8 mouse cellular contexts compared by ENCODE assay signal in genomic region chr17:28485977-28486400, GRCm38 (mm10). TPM values are rescaled to one million over a fixed set of nuclear protein-coding genes. Genes with fewer than 3 reads are reported as not detected.
DNase-seq lines count a peak whose midpoint lies in the region; ATAC-seq and TF ChIP-seq lines count a peak whose summit lies in the region.

No protein-coding gene starts in this region.

- TF ChIP-seq CTCF in brain, embryonic 14.5 days (IDR thresholded peaks at IDR 0.05; ENCODE audit: borderline replicate concordance, extremely low read depth, insufficient read depth, insufficient read length): no peak

- peak overlapping the region; percentile 94 for H3K4me3 ChIP-seq in heart, embryonic 11.5 days (ENCODE audit: low read depth, low read length)
- H3K4me3 ChIP-seq in kidney, embryonic 15.5 days (replicated peaks): peak overlapping the region; percentile 90
- H3K4me3 ChIP-seq in limb, embryonic 15.5 days: peak overlapping the region; percentile 92

- no peaks in the 10 kb centered on the region for H3K36me3 ChIP-seq in heart, embryonic 11.5 days (ENCODE audit: control insufficient read depth, insufficient read depth, low read length)
- no peaks in the 10 kb centered on the region for H3K36me3 ChIP-seq in kidney, embryonic 15.5 days
- H3K36me3 ChIP-seq in limb, embryonic 15.5 days: no peaks in the 10 kb centered on the region

- H3K27me3 ChIP-seq in heart, embryonic 11.5 days (ENCODE audit: control insufficient read depth, insufficient read depth, low read length): no peaks in the 10 kb centered on the region
- no peaks in the 10 kb centered on the region for H3K27me3 ChIP-seq in kidney, embryonic 15.5 days
- H3K27me3 ChIP-seq in limb, embryonic 15.5 days: no peaks in the 10 kb centered on the region

- peak; percentile 95 for DNase-seq in CD4-positive helper T cell, adult 2 months (ENCODE audit: low read depth, low spot score)
- peak; percentile 98 for DNase-seq in brain, embryonic 14.5 days (ENCODE audit: low read depth)
- peak; percentile 96 to 97 for DNase-seq in monocyte, adult 2 months (ENCODE audit: low read depth in 1 of 2, low spot score in 2 of 2)
- DNase-seq in spleen, postnatal 14 days (ENCODE audit: low spot score in 2 of 2): peak; percentile 94 to 96

- H3K9ac ChIP-seq in heart, embryonic 11.5 days (ENCODE audit: low read depth, low read length): peak overlapping the region; percentile 85
- peak overlapping the region; percentile 79 for H3K9ac ChIP-seq in kidney, embryonic 15.5 days
- H3K9ac ChIP-seq in limb, embryonic 15.5 days: peak overlapping the region; percentile 73

- peak; percentile 97 for TF ChIP-seq POLR2A in brain, embryonic 14.5 days (IDR thresholded peaks at IDR 0.05; ENCODE audit: borderline replicate concordance, extremely low read depth, insufficient read depth, insufficient read length, poor library complexity, severe bottlenecking)

- no peaks in the 10 kb centered on the region for H3K9me3 ChIP-seq in heart, embryonic 11.5 days (replicated peaks; ENCODE audit: control insufficient read depth, low read length)
- H3K9me3 ChIP-seq in kidney, embryonic 15.5 days (replicated peaks): no peaks in the 10 kb centered on the region
- H3K9me3 ChIP-seq in limb, embryonic 15.5 days: no peaks in the 10 kb centered on the region

- ATAC-seq in erythroblast, adult 5-6 weeks (replicated peaks; ENCODE audit: low FRiP score, poor library complexity, severe bottlenecking): peak; percentile 99
- ATAC-seq in heart, embryonic 11.5 days (replicated peaks; ENCODE audit: insufficient number of reproducible peaks, low FRiP score, low TSS enrichment): peak; percentile 99
- ATAC-seq in kidney, embryonic 15.5 days (replicated peaks; ENCODE audit: low FRiP score): peak; percentile 98
- ATAC-seq in limb, embryonic 15.5 days (ENCODE audit: insufficient number of reproducible peaks, low FRiP score, low TSS enrichment, low read depth): peak; percentile 97

- peak overlapping the region; percentile 75 for H3K4me2 ChIP-seq in heart, embryonic 11.5 days
- peak overlapping the region; percentile 77 for H3K4me2 ChIP-seq in kidney, embryonic 15.5 days
- H3K4me2 ChIP-seq in limb, embryonic 15.5 days: peak overlapping the region; percentile 81

- H3K4me1 ChIP-seq in heart, embryonic 11.5 days (ENCODE audit: control insufficient read depth, insufficient read depth, low read length): peaks cover 3% of the 10 kb centered on the region; the same call in 1 of the 2 replicates
- H3K4me1 ChIP-seq in kidney, embryonic 15.5 days: peaks cover 17% of the 10 kb centered on the region
- H3K4me1 ChIP-seq in limb, embryonic 15.5 days: peaks cover 9% of the 10 kb centered on the region

- H3K27ac ChIP-seq in heart, embryonic 11.5 days (ENCODE audit: low read depth, low read length): peak overlapping the region; percentile 81
- H3K27ac ChIP-seq in kidney, embryonic 15.5 days: peak overlapping the region; percentile 88
- H3K27ac ChIP-seq in limb, embryonic 15.5 days: peak overlapping the region; percentile 87

- under 1% methylated on average over 55 of the region's 58 CpGs for WGBS in heart, embryonic 11.5 days (ENCODE audit: insufficient replicate concordance)
- WGBS in kidney, embryonic 15.5 days: 0% methylated on average over 38 of the region's 58 CpGs
- under 1% methylated on average over 53 of the region's 58 CpGs for WGBS in limb, embryonic 15.5 days

RNA-seq across cellular contexts. Expression of gene Fkbp5, which starts 31.3 kb away (rescaled TPM):
- 27.9 and 34.3 TPM in 2 replicates for polyA plus RNA-seq in brain, embryonic 14.5 days (2012; rRNA removed)
- total RNA-seq in erythroblast, adult 5-6 weeks (2015; ENCODE audit: low replicate concordance): 3.7 and 6.7 TPM in 2 replicates
- 12.8 and 13.8 TPM in 2 replicates for total RNA-seq in erythroblast, adult 5-6 weeks (2017; ENCODE audit: low replicate concordance)
- polyA plus RNA-seq in heart, embryonic 11.5 days (2014; fragmentation: Nextera tagmentation; extraction: Ambion mirVana): 5.0 and 5.8 TPM in 2 replicates
- 31.1 and 35.0 TPM in 2 replicates for polyA plus RNA-seq in kidney, embryonic 15.5 days (2015; fragmentation: Nextera tagmentation; extraction: Ambion mirVana)
- 29.8 and 42.1 TPM in 2 replicates for polyA plus RNA-seq in limb, embryonic 15.5 days (2015; fragmentation: Nextera tagmentation; extraction: Ambion mirVana)

RNA-seq across cellular contexts. Expression of gene Armc12, which starts 44.6 kb away (rescaled TPM):
- 0.05 and 0.09 TPM in 2 replicates for polyA plus RNA-seq in brain, embryonic 14.5 days (2012; rRNA removed)
- not detected in 2 replicates for total RNA-seq in erythroblast, adult 5-6 weeks (2015; ENCODE audit: low replicate concordance)
- not detected in 2 replicates for total RNA-seq in erythroblast, adult 5-6 weeks (2017; ENCODE audit: low replicate concordance)
- polyA plus RNA-seq in heart, embryonic 11.5 days (2014; fragmentation: Nextera tagmentation; extraction: Ambion mirVana): not detected in 2 replicates
- polyA plus RNA-seq in kidney, embryonic 15.5 days (2015; fragmentation: Nextera tagmentation; extraction: Ambion mirVana): not detected in 2 replicates
- polyA plus RNA-seq in limb, embryonic 15.5 days (2015; fragmentation: Nextera tagmentation; extraction: Ambion mirVana): not detected in 2 replicates

Comparison
In these comparisons a context has a peak if more than half of its experiments do, and no peak if none do; other contexts are left out.
1. Peak in every context shown above with its lines: DNase-seq, ATAC-seq, H3K4me3 ChIP-seq and H3K27ac ChIP-seq.